12 mouse cellular contexts compared by ENCODE assay signal in the genomic region with DNA sequence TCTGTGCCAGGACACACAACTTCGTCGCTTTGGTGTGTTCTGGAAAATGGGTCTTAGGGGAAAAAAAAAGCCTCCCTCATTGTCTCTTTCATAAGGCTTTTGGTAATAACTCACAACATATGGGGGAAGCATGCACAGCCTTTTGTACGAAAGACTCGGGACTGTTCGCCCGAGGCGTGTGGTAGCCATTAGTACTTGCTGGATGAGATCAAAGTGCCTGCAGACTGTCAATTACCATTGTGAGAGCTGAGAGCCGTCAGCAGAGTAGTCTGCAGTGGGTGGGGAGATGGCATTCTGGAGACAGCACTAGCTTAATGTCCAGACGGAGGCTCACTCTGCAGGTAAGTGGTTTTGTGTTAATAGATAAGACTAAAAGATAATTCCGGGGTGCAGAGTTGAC.
DNase-seq lines count a peak whose midpoint lies in the region; ATAC-seq and TF ChIP-seq lines count a peak whose summit lies in the region.
"Had no signal": no experiment of that assay in that cellular context is flagged by ENCODE, and none has a peak within 500 bp of the region (broad histone marks: within the 10 kb centered on the region; RNA-seq: fewer than 3 reads in every experiment).

No protein-coding gene starts in this region.

- peaks cover 59% of the 10 kb centered on the region for H3K4me1 ChIP-seq in heart, embryonic 12.5 days (replicated peaks)
- H3K4me1 ChIP-seq in heart, adult 2 months (ENCODE audit: control insufficient read depth, insufficient read depth, low read length), result no peaks in the 10 kb centered on the region; the same call in 1 of the 2 replicates
- H3K4me1 ChIP-seq in midbrain, embryonic 13.5 days (replicated peaks), result peaks cover 38% of the 10 kb centered on the region
- H3K4me1 ChIP-seq in midbrain, postnatal 0 days (ENCODE audit: insufficient read depth, low read length), result no peaks in the 10 kb centered on the region
- H3K4me1 ChIP-seq in small intestine, adult 2 months (ENCODE audit: control insufficient read depth, insufficient read depth, insufficient read length, low read length), result peaks cover 51% of the 10 kb centered on the region

- H3K27ac ChIP-seq in heart, embryonic 12.5 days (ENCODE audit: poor library complexity, severe bottlenecking), result peak overlapping the region; percentile 73
- no peak overlapping the region for H3K27ac ChIP-seq in heart, adult 2 months
- H3K27ac ChIP-seq in midbrain, embryonic 13.5 days, result no peak overlapping the region
- H3K27ac ChIP-seq in midbrain, postnatal 0 days (ENCODE audit: low read depth, low read length), result no peak overlapping the region
- H3K27ac ChIP-seq in small intestine, adult 2 months (ENCODE audit: insufficient read depth, low read depth, low read length), result peak overlapping the region; percentile 58
- H3K27ac ChIP-seq: liver, embryonic 14.5 days; neural tube, embryonic 13.5 days had no signal

- WGBS in heart, embryonic 12.5 days, result 27% methylated on average over 10 of the region's 10 CpGs
- 75% methylated on average over 10 of the region's 10 CpGs for WGBS in heart, adult 2 months
- WGBS in midbrain, embryonic 13.5 days, result 26% methylated on average over 10 of the region's 10 CpGs
- 31% methylated on average over 10 of the region's 10 CpGs for WGBS in midbrain, postnatal 0 days
- 37% methylated on average over 10 of the region's 10 CpGs for WGBS in small intestine, adult 2 months

- H3K4me3 ChIP-seq in heart, embryonic 12.5 days, result no peak overlapping the region
- H3K4me3 ChIP-seq in heart, adult 2 months, result no peak overlapping the region
- H3K4me3 ChIP-seq in midbrain, embryonic 13.5 days (replicated peaks), result no peak overlapping the region
- H3K4me3 ChIP-seq in midbrain, postnatal 0 days (ENCODE audit: low read depth, low read length), result no peak overlapping the region
- no peak overlapping the region for H3K4me3 ChIP-seq in small intestine, adult 2 months (ENCODE audit: low read depth, low read length)
- H3K4me3 ChIP-seq: neural tube, embryonic 13.5 days had no signal

- TF ChIP-seq CTCF in heart, adult 2 months (IDR thresholded peaks at IDR 0.05), result no peak
- TF ChIP-seq CTCF in midbrain, postnatal 0 days (IDR thresholded peaks at IDR 0.05), result no peak
- no peak for TF ChIP-seq CTCF in small intestine, adult 2 months (IDR thresholded peaks at IDR 0.05; ENCODE audit: extremely low read depth, insufficient read length, insufficient replicate concordance, low read depth, low read length)

- H3K36me3 ChIP-seq in heart, embryonic 12.5 days, result peaks cover 17% of the 10 kb centered on the region
- no peaks in the 10 kb centered on the region for H3K36me3 ChIP-seq in heart, adult 2 months (ENCODE audit: control insufficient read depth, insufficient read depth, low read length)
- no peaks in the 10 kb centered on the region for H3K36me3 ChIP-seq in midbrain, embryonic 13.5 days
- no peaks in the 10 kb centered on the region for H3K36me3 ChIP-seq in midbrain, postnatal 0 days (ENCODE audit: insufficient read depth, low read length)
- peaks cover 19% of the 10 kb centered on the region for H3K36me3 ChIP-seq in small intestine, adult 2 months (ENCODE audit: control insufficient read depth, insufficient read depth, low read length)
- H3K36me3 ChIP-seq: G1E; neural tube, embryonic 13.5 days had no signal

- no peak for ATAC-seq in heart, embryonic 12.5 days (ENCODE audit: insufficient number of reproducible peaks, low FRiP score)
- 0 out of 2 replicates have a peak, but pooled peaks have one; percentile 51 for ATAC-seq in midbrain, embryonic 13.5 days
- ATAC-seq in midbrain, postnatal 0 days (ENCODE audit: low FRiP score), result no peak

- TF ChIP-seq POLR2A in heart, adult 2 months (IDR thresholded peaks at IDR 0.05; ENCODE audit: insufficient read depth, low read depth, low read length), result no peak
- no peak for TF ChIP-seq POLR2A in small intestine, adult 2 months (IDR thresholded peaks at IDR 0.05; ENCODE audit: low read depth, low read length)

- no peaks in the 10 kb centered on the region for H3K79me2 ChIP-seq in heart, adult 2 months (replicated peaks; ENCODE audit: control insufficient read depth, insufficient read depth, low read length)

- intact Hi-C loops in heart, adult 2 months (cut with DNase I), result no loop called here

- H3K27me3 ChIP-seq in heart, embryonic 12.5 days (replicated peaks), result no peaks in the 10 kb centered on the region
- no peaks in the 10 kb centered on the region for H3K27me3 ChIP-seq in heart, adult 2 months (ENCODE audit: control insufficient read depth, insufficient read depth, low read length)
- no peaks in the 10 kb centered on the region for H3K27me3 ChIP-seq in midbrain, embryonic 13.5 days
- H3K27me3 ChIP-seq in midbrain, postnatal 0 days (ENCODE audit: insufficient read depth, low read length), result no peaks in the 10 kb centered on the region
- no peaks in the 10 kb centered on the region for H3K27me3 ChIP-seq in small intestine, adult 2 months (ENCODE audit: control insufficient read depth, insufficient read depth, low read length)
- H3K27me3 ChIP-seq: neural tube, embryonic 13.5 days had no signal

- peak overlapping the region; percentile 23; the same call in 1 of the 2 replicates for H3K4me2 ChIP-seq in heart, embryonic 12.5 days
- H3K4me2 ChIP-seq in midbrain, embryonic 13.5 days (replicated peaks), result no peak overlapping the region
- no peak overlapping the region for H3K4me2 ChIP-seq in midbrain, postnatal 0 days (ENCODE audit: low read depth, low read length, poor library complexity, severe bottlenecking)
- H3K4me2 ChIP-seq: neural tube, embryonic 13.5 days had no signal

- H3K9me3 ChIP-seq in heart, embryonic 12.5 days (replicated peaks), result 0 out of 2 replicates have a peak, but pooled peaks cover 2% of the 10 kb centered on the region
- H3K9me3 ChIP-seq in midbrain, embryonic 13.5 days, result no peaks in the 10 kb centered on the region
- no peaks in the 10 kb centered on the region for H3K9me3 ChIP-seq in midbrain, postnatal 0 days (ENCODE audit: low read length)
- H3K9me3 ChIP-seq: neural tube, embryonic 13.5 days had no signal

- 0 out of 2 replicates have a peak overlapping the region, but pooled peaks have one; percentile 40 for H3K9ac ChIP-seq in heart, embryonic 12.5 days
- H3K9ac ChIP-seq in heart, adult 2 months (ENCODE audit: low read depth, low read length), result no peak overlapping the region
- H3K9ac ChIP-seq in midbrain, embryonic 13.5 days (replicated peaks), result no peak overlapping the region
- no peak overlapping the region for H3K9ac ChIP-seq in midbrain, postnatal 0 days (replicated peaks; ENCODE audit: low read length, poor library complexity, severe bottlenecking)
- H3K9ac ChIP-seq: liver, embryonic 14.5 days; neural tube, embryonic 13.5 days had no signal

- DNase-seq in heart, adult 2 months, result no peak
- no peak for DNase-seq in midbrain, postnatal 0 days (ENCODE audit: low spot score)
- DNase-seq in embryo, embryonic 9.5 days (ENCODE audit: extremely low spot score), result peak; percentile 52
- no peak for DNase-seq in MN1 (ENCODE audit: low spot score)
- DNase-seq: adrenal gland, postnatal 25 days; cerebellum, postnatal 36 days had no signal

- TF ChIP-seq EP300 in heart, adult 2 months (IDR thresholded peaks at IDR 0.05; ENCODE audit: insufficient read depth, low read depth, low read length), result no peak

Comparison
In these comparisons a context has a peak if more than half of its experiments do, and no peak if none do; other contexts are left out.
1. H3K27ac ChIP-seq: peak in heart, embryonic 12.5 days (single experiment) and small intestine, adult 2 months (single experiment); none in heart, adult 2 months (single experiment), midbrain, embryonic 13.5 days (single experiment) and midbrain, postnatal 0 days (single experiment).